Comparison of ENCODE assay signal across 9 mouse cellular contexts in genomic region chr16:35379344-35379743, GRCm38 (mm10). TPM values are rescaled to one million over a fixed set of nuclear protein-coding genes. Genes with fewer than 3 reads are reported as not detected.
DNase-seq lines count a peak whose midpoint lies in the region; ATAC-seq lines count a peak whose summit lies in the region.
"Had no signal": no experiment of that assay in that cellular context is flagged by ENCODE, and none has a peak within 500 bp of the region (broad histone marks: within the 10 kb centered on the region; RNA-seq: fewer than 3 reads in every experiment).

No protein-coding gene starts in this region.

- no peak overlapping the region for H3K4me3 ChIP-seq in forebrain, embryonic 15.5 days

- H3K9me3 ChIP-seq in forebrain, embryonic 15.5 days, result no peaks in the 10 kb centered on the region

- no peaks in the 10 kb centered on the region for H3K36me3 ChIP-seq in forebrain, embryonic 15.5 days

- peak; percentile 38 for DNase-seq in ovary, adult 18-20 months (ENCODE audit: low spot score)
- DNase-seq in ovary, postnatal 10 days (ENCODE audit: low spot score), result no peak
- peak; percentile 77 for DNase-seq in adrenal gland, adult 8-10 months
- peak; percentile 50 to 54 for DNase-seq in kidney, postnatal 25 days
- DNase-seq in cerebellum, postnatal 10 days, result no peak
- DNase-seq: gastrocnemius, postnatal 10 days; left cerebral cortex, postnatal 4 days had no signal

- no peaks in the 10 kb centered on the region for H3K27me3 ChIP-seq in forebrain, embryonic 15.5 days

- H3K27ac ChIP-seq in forebrain, embryonic 15.5 days (replicated peaks), result no peak overlapping the region

- no peak for ATAC-seq in frontal cortex, adult (ENCODE audit: low TSS enrichment)
- ATAC-seq in forebrain, embryonic 15.5 days (replicated peaks), result no peak

- no peak overlapping the region for H3K4me2 ChIP-seq in forebrain, embryonic 15.5 days (replicated peaks)

- H3K9ac ChIP-seq in forebrain, embryonic 15.5 days (replicated peaks), result no peak overlapping the region

- WGBS in forebrain, embryonic 15.5 days, result 87% methylated on average over 3 of the region's 3 CpGs

- no peaks in the 10 kb centered on the region for H3K4me1 ChIP-seq in forebrain, embryonic 15.5 days

RNA-seq across cellular contexts. Expression of gene Sec22a, which starts 15.6 kb away (rescaled TPM):
- 10 to 100 TPM; 30.5 to 38.8 (median 32.9) TPM for total RNA-seq in adrenal gland, adult 8-10 months (2022)
- 42.5 and 47.2 TPM in 2 replicates for polyA plus RNA-seq in forebrain, embryonic 15.5 days (2015; fragmentation: Nextera tagmentation; extraction: Ambion mirVana)

Comparison
In these comparisons a context has a peak if more than half of its experiments do, and no peak if none do; other contexts are left out.
1. DNase-seq: peak in ovary, adult 18-20 months (single experiment), adrenal gland, adult 8-10 months (single experiment) and kidney, postnatal 25 days (2 of 2); none in ovary, postnatal 10 days (single experiment) and cerebellum, postnatal 10 days (0 of 2).